ENCODE assay signal across 7 mouse cellular contexts in the genomic region with DNA sequence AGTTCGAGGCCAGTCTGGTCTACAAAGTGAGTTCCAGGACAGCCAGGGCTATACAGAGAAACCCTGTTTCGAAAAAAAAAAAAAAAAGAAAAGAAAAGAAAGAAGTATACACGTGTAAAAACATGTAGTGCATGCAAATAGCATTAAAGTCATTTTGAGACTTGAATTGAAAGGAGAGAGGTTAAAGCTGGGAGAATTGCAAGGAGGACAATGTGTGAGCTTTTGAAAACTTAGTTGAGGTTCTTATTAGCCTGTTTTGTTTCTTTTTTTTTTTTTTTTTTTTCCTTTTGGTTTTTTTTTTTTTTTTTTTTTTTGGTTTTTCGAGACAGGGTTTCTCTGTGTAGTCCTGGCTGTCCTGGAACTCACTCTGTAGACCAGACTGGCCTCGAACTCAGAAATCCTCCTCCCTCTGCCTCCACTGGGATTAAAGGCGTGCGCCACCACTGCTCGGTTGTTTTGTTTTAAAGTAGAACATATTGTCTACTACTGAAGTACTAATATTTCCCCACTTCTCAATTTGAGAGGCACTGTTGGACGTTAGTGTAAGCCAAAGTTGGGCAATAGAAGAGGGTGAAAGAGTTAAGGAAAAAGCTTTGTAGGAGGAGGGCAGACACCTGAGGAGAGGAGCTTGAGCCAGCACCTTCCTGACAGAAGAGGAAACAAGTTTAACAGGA. TPM values are rescaled to one million over a fixed set of nuclear protein-coding genes. Genes with fewer than 3 reads are reported as not detected.
A peak's percentile ranks its signal among the peaks of the same experiment; 100 is the strongest.
DNase-seq lines count a peak whose midpoint lies in the region; ATAC-seq and TF ChIP-seq lines count a peak whose summit lies in the region.

No protein-coding gene starts in this region.

- WGBS in forebrain, embryonic 11.5 days, result 42% methylated on average over 9 of the region's 9 CpGs
- 38% methylated on average over 9 of the region's 9 CpGs for WGBS in limb, embryonic 12.5 days
- whole genome bisulfite sequencing in olfactory bulb, adult 2 months, result 46% methylated on average over 9 of the region's 9 CpGs

- peak overlapping the region; percentile 80 for H3K9ac ChIP-seq in forebrain, embryonic 11.5 days (ENCODE audit: low read length)
- peak overlapping the region; percentile 87 for H3K9ac ChIP-seq in limb, embryonic 12.5 days (replicated peaks)

- peak overlapping the region; percentile 97 for H3K4me3 ChIP-seq in megakaryocyte, embryonic 14.5 days (replicated peaks)
- H3K4me3 ChIP-seq in forebrain, embryonic 11.5 days (ENCODE audit: low read depth, low read length), result peak overlapping the region; percentile 74
- peak overlapping the region; percentile 72 for H3K4me3 ChIP-seq in limb, embryonic 12.5 days (replicated peaks)
- H3K4me3 ChIP-seq in olfactory bulb, adult 2 months (ENCODE audit: insufficient read depth, low read depth, low read length), result peak overlapping the region; percentile 91

- DNase-seq in forebrain, embryonic 11.5 days (ENCODE audit: low spot score), result no peak
- DNase-seq in ovary, postnatal 36 days (ENCODE audit: low spot score), result no peak
- no peak for DNase-seq in ovary, adult 18-20 months (ENCODE audit: low spot score)

- H3K9me3 ChIP-seq in megakaryocyte, embryonic 14.5 days, result no peaks in the 10 kb centered on the region
- no peaks in the 10 kb centered on the region for H3K9me3 ChIP-seq in forebrain, embryonic 11.5 days (ENCODE audit: control insufficient read depth, low read length)
- H3K9me3 ChIP-seq in limb, embryonic 12.5 days, result no peaks in the 10 kb centered on the region

- peaks cover 13% of the 10 kb centered on the region for H3K36me3 ChIP-seq in megakaryocyte, embryonic 14.5 days (replicated peaks; ENCODE audit: low read length)
- no peaks in the 10 kb centered on the region for H3K36me3 ChIP-seq in forebrain, embryonic 11.5 days (ENCODE audit: control insufficient read depth, insufficient read depth, low read length)
- H3K36me3 ChIP-seq in limb, embryonic 12.5 days, result no peaks in the 10 kb centered on the region

- TF ChIP-seq POLR2A in olfactory bulb, adult 2 months (IDR thresholded peaks at IDR 0.05; ENCODE audit: insufficient read depth, low read depth, low read length), result no peak

- H3K27ac ChIP-seq in forebrain, embryonic 11.5 days (ENCODE audit: low read depth, low read length), result peak overlapping the region; percentile 93
- peak overlapping the region; percentile 98 for H3K27ac ChIP-seq in limb, embryonic 12.5 days
- H3K27ac ChIP-seq in olfactory bulb, adult 2 months (ENCODE audit: insufficient read depth, low read depth, low read length), result peak overlapping the region; percentile 92

- peaks cover 80% of the 10 kb centered on the region for H3K4me1 ChIP-seq in megakaryocyte, embryonic 14.5 days
- peaks cover 9% of the 10 kb centered on the region; the same call in 1 of the 2 replicates for H3K4me1 ChIP-seq in forebrain, embryonic 11.5 days (replicated peaks; ENCODE audit: control insufficient read depth, insufficient read depth, low read length)
- H3K4me1 ChIP-seq in limb, embryonic 12.5 days (replicated peaks), result peaks cover 41% of the 10 kb centered on the region
- peaks cover 12% of the 10 kb centered on the region for H3K4me1 ChIP-seq in olfactory bulb, adult 2 months (ENCODE audit: control insufficient read depth, insufficient read depth, low read length)

- TF ChIP-seq CTCF in olfactory bulb, adult 2 months (IDR thresholded peaks at IDR 0.05; ENCODE audit: insufficient read depth, low read depth, low read length), result no peak

- peak overlapping the region; percentile 83 for H3K4me2 ChIP-seq in forebrain, embryonic 11.5 days (ENCODE audit: low read depth, low read length, severe bottlenecking)
- peak overlapping the region; percentile 80 for H3K4me2 ChIP-seq in limb, embryonic 12.5 days

- no peak for ATAC-seq in megakaryocyte, adult 5-6 weeks (ENCODE audit: poor library complexity, severe bottlenecking)
- ATAC-seq in forebrain, embryonic 11.5 days (replicated peaks; ENCODE audit: low FRiP score), result no peak
- ATAC-seq in limb, embryonic 12.5 days (ENCODE audit: insufficient number of reproducible peaks, insufficient read depth, low FRiP score, low TSS enrichment, low read depth), result no peak

- no peaks in the 10 kb centered on the region for H3K27me3 ChIP-seq in megakaryocyte, embryonic 14.5 days (replicated peaks)
- H3K27me3 ChIP-seq in forebrain, embryonic 11.5 days (ENCODE audit: control insufficient read depth, insufficient read depth, low read length), result peaks cover 24% of the 10 kb centered on the region
- H3K27me3 ChIP-seq in limb, embryonic 12.5 days, result peaks cover 26% of the 10 kb centered on the region

RNA-seq across cellular contexts. Expression of a gene that starts 0.6 kb away (rescaled TPM):
- polyA plus RNA-seq in megakaryocyte, embryonic 14.5 days (2012; ENCODE audit: insufficient read depth, low replicate concordance), result 123 and 134 TPM in 2 replicates
- total RNA-seq in megakaryocyte, adult 5-6 weeks (2015), result 22.0 and 25.0 TPM in 2 replicates
- 37.1 and 43.4 TPM in 2 replicates for total RNA-seq in megakaryocyte, adult 5-6 weeks (2017)
- polyA plus RNA-seq in forebrain, embryonic 11.5 days (2014; fragmentation: Nextera tagmentation; extraction: Ambion mirVana), result 47.6 and 51.4 TPM in 2 replicates
- 54.2 and 55.2 TPM in 2 replicates for polyA plus RNA-seq in limb, embryonic 12.5 days (2016; fragmentation: Nextera tagmentation; extraction: Ambion mirVana)
- not detected in 2 replicates for polyA plus RNA-seq in olfactory bulb, adult 2 months (2012; ENCODE audit: insufficient read depth, insufficient read length, low replicate concordance, missing spikeins)

RNA-seq across cellular contexts. Expression of a gene that starts 2.5 kb away (rescaled TPM):
- polyA plus RNA-seq in megakaryocyte, embryonic 14.5 days (2012; ENCODE audit: insufficient read depth, low replicate concordance), result 2.8 and 4.7 TPM in 2 replicates
- 35.0 and 37.6 TPM in 2 replicates for total RNA-seq in megakaryocyte, adult 5-6 weeks (2015)
- 31.5 and 32.6 TPM in 2 replicates for total RNA-seq in megakaryocyte, adult 5-6 weeks (2017)
- polyA plus RNA-seq in forebrain, embryonic 11.5 days (2014; fragmentation: Nextera tagmentation; extraction: Ambion mirVana), result 3.9 and 4.0 TPM in 2 replicates
- 8.4 and 8.9 TPM in 2 replicates for polyA plus RNA-seq in limb, embryonic 12.5 days (2016; fragmentation: Nextera tagmentation; extraction: Ambion mirVana)
- 167 TPM in 1 of 2 replicates, not detected in the other for polyA plus RNA-seq in olfactory bulb, adult 2 months (2012; ENCODE audit: insufficient read depth, insufficient read length, low replicate concordance, missing spikeins)

RNA-seq across cellular contexts. Expression of a gene that starts 42.3 kb away (rescaled TPM):
- polyA plus RNA-seq in megakaryocyte, embryonic 14.5 days (2012; ENCODE audit: insufficient read depth, low replicate concordance), result 3.6 and 5.7 TPM in 2 replicates
- 85.3 and 89.5 TPM in 2 replicates for total RNA-seq in megakaryocyte, adult 5-6 weeks (2015)
- 63.4 and 70.7 TPM in 2 replicates for total RNA-seq in megakaryocyte, adult 5-6 weeks (2017)
- 119 and 120 TPM in 2 replicates for polyA plus RNA-seq in forebrain, embryonic 11.5 days (2014; fragmentation: Nextera tagmentation; extraction: Ambion mirVana)
- polyA plus RNA-seq in limb, embryonic 12.5 days (2016; fragmentation: Nextera tagmentation; extraction: Ambion mirVana), result 147 and 161 TPM in 2 replicates
- not detected in 2 replicates for polyA plus RNA-seq in olfactory bulb, adult 2 months (2012; ENCODE audit: insufficient read depth, insufficient read length, low replicate concordance, missing spikeins)

RNA-seq across cellular contexts. Expression of a gene that starts 43.1 kb away (rescaled TPM):
- polyA plus RNA-seq in megakaryocyte, embryonic 14.5 days (2012; ENCODE audit: insufficient read depth, low replicate concordance), result 0.20 TPM in 1 of 2 replicates, not detected in the other
- total RNA-seq in megakaryocyte, adult 5-6 weeks (2015), result 0.16 and 0.57 TPM in 2 replicates
- 0.07 and 0.73 TPM in 2 replicates for total RNA-seq in megakaryocyte, adult 5-6 weeks (2017)
- 1.8 and 4.5 TPM in 2 replicates for polyA plus RNA-seq in forebrain, embryonic 11.5 days (2014; fragmentation: Nextera tagmentation; extraction: Ambion mirVana)
- 0.71 and 1.2 TPM in 2 replicates for polyA plus RNA-seq in limb, embryonic 12.5 days (2016; fragmentation: Nextera tagmentation; extraction: Ambion mirVana)
- not detected in 2 replicates for polyA plus RNA-seq in olfactory bulb, adult 2 months (2012; ENCODE audit: insufficient read depth, insufficient read length, low replicate concordance, missing spikeins)

RNA-seq across cellular contexts. Expression of a gene that starts 43.6 kb away (rescaled TPM):
- 3.4 TPM in 1 of 2 replicates, not detected in the other for polyA plus RNA-seq in megakaryocyte, embryonic 14.5 days (2012; ENCODE audit: insufficient read depth, low replicate concordance)
- total RNA-seq in megakaryocyte, adult 5-6 weeks (2015), result 4.4 and 4.5 TPM in 2 replicates
- total RNA-seq in megakaryocyte, adult 5-6 weeks (2017), result 10.9 and 12.7 TPM in 2 replicates
- polyA plus RNA-seq in forebrain, embryonic 11.5 days (2014; fragmentation: Nextera tagmentation; extraction: Ambion mirVana), result 0.51 and 0.60 TPM in 2 replicates
- 0.36 and 0.50 TPM in 2 replicates for polyA plus RNA-seq in limb, embryonic 12.5 days (2016; fragmentation: Nextera tagmentation; extraction: Ambion mirVana)
- polyA plus RNA-seq in olfactory bulb, adult 2 months (2012; ENCODE audit: insufficient read depth, insufficient read length, low replicate concordance, missing spikeins), result not detected in 2 replicates

Comparison
In these comparisons a context has a peak if more than half of its experiments do, and no peak if none do; other contexts are left out.
1. RNA of a gene that starts 0.6 kb away (polyA plus RNA-seq): 123 to 134 TPM in megakaryocyte, embryonic 14.5 days, 54.2 to 55.2 TPM in limb, embryonic 12.5 days and 47.6 to 51.4 TPM in forebrain, embryonic 11.5 days; not detected in olfactory bulb, adult 2 months; every median in the first group is over 10 times any median in the second.
2. Peak in every context shown above with its lines, with median percentiles within 50 percentile points of each other: H3K4me3 ChIP-seq and H3K27ac ChIP-seq.